Mouse (Mus musculus) forebrain, embryonic 13.5 days (tissue): ENCODE data around the gene Ms4a1. TPM values are rescaled to one million over a fixed set of nuclear protein-coding genes. Genes with fewer than 3 reads are reported as not detected.
"Not testable (repeated sequence)": the region's sequence is repeated elsewhere in the genome, so short reads cannot be mapped to it uniquely, and the experiment has no call there.

Source experiments
- ATAC-seq: fragments of 200-750 bp; cut with Nextera tagmentation; 2 replicates; pipeline ENCODE4 v1.8.0; 2017
- H3K27ac ChIP-seq: fragments of 300-500 bp; sonication (generic); 2 replicates; pipeline ENCODE4 v1.5.1; 2015; ENCODE audit warnings: inconsistent platforms, mild to moderate bottlenecking, moderate library complexity
- H3K27me3 ChIP-seq: fragments of 300-500 bp; sonication (generic); 2 replicates; pipeline ENCODE4 v1.6.1; 2015; ENCODE audit warnings: mild to moderate bottlenecking, inconsistent platforms
- H3K36me3 ChIP-seq: fragments of 300-500 bp; sonication (generic); 2 replicates; pipeline ENCODE4 v1.6.1; 2015; ENCODE audit warnings: mild to moderate bottlenecking, inconsistent platforms; ENCODE audit not compliant: poor library complexity, severe bottlenecking
- H3K4me1 ChIP-seq: fragments of 300-500 bp; sonication (generic); 2 replicates; pipeline ENCODE4 v1.6.1; 2015; ENCODE audit warnings: inconsistent platforms
- H3K4me2 ChIP-seq: fragments of 300-500 bp; sonication (generic); 2 replicates; pipeline ENCODE4 v1.6.1; 2015; ENCODE audit warnings: inconsistent platforms, mild to moderate bottlenecking, moderate library complexity
- H3K4me3 ChIP-seq: fragments of 300-500 bp; sonication (generic); 2 replicates; pipeline ENCODE4 v1.5.1; 2015; ENCODE audit warnings: mild to moderate bottlenecking, inconsistent platforms
- H3K9ac ChIP-seq: fragments of 300-500 bp; sonication (generic); 2 replicates; pipeline ENCODE4 v1.6.1; 2015; ENCODE audit warnings: mild to moderate bottlenecking, inconsistent platforms
- H3K9me3 ChIP-seq: fragments of 300-500 bp; sonication (generic); replicated peaks from 2 replicates; pipeline ENCODE4 v1.6.1; 2016; ENCODE audit warnings: inconsistent platforms
- WGBS: fragments of 180-500 bp; shearing (Covaris S2); methylation state at CpG from one replicate; pipeline ENCODE4 v1.1.7; 2015; 5-methylcytosine and 5-hydroxymethylcytosine counted together
- polyA plus RNA-seq: library from polyadenylated mRNA; unstranded; fragments of >200 nt; fragmentation: Nextera tagmentation; extraction: Ambion mirVana; gene quantifications from 2 replicates; pipeline ENCODE4 v1.2.1, GENCODE M21; 2015

The Ms4a1 gene
- polyA plus RNA-seq = not detected in 2 replicates

DNA sequence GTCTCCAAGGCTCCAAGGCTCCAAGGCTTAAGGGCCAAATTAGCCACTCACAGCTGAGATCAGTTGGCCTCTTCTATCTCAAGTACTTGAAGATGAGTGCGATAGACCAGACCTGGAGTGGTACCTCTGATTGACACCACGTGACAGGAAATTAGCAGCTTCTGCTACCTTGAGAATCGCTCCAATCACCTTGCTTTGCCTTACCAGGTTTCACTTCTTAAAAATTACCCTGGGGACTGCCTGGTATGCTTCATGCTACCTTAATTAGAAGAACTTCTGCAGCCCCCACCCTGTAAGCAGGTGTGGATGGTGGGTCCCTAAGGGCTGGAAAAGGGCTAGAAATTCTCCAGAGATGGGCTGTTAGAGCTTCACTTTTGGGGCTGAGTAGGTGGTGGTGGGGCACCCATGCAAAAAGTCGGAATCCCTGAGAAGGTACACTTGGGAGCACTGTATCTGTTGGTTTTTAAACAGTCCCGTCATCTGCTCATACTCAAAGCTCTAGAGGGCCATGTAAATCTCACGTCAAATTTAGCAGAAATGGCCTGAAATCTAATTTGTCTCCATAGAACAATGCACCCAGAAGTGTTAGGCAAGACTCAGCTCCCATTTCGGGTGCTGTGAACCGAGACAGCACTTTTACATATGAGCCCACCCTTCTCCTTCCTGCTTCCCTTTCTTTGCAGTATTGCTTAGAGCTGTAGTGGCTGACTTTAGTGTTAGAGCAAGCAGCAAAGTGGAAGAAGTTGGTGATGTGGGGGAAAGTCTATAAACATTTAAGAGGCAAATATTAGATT lies at the start of gene Ms4a1:
Gene Ms4a1, minus strand, starts transcription at position 190 of the 794 bp plus-strand sequence.
- Histone ChIP-seq H3K36me3 (no peaks in the 10 kb centered on the region), H3K27me3 (no peaks in the 10 kb centered on the region), H3K9me3 (no peaks in the 10 kb centered on the region), H3K9ac (no peak within 1 kb of the TSS), H3K4me1 (no peaks in the 10 kb centered on the region), H3K4me3 (no peak within 1 kb of the TSS), H3K4me2 (no peak within 1 kb of the TSS), H3K27ac (no peak within 1 kb of the TSS)
- 87% methylated on average over 8 of the region's 8 CpGs for WGBS
- no peak for ATAC-seq

- no peak within 1 kb of the TSS for H3K4me2 ChIP-seq
- H3K9ac ChIP-seq = no peak within 1 kb of the TSS
- no peak within 1 kb of the TSS for H3K4me3 ChIP-seq
- H3K27ac ChIP-seq = no peak within 1 kb of the TSS
- no peaks in the 10 kb centered on the region for H3K4me1 ChIP-seq
- 74% methylated on average over 1 of the region's 1 CpGs for WGBS
- no peak for ATAC-seq
- H3K9me3 ChIP-seq = no peaks in the 10 kb centered on the region; the same call in 1 of the 2 replicates
- no peaks in the 10 kb centered on the region for H3K27me3 ChIP-seq
- H3K36me3 ChIP-seq = no peaks in the 10 kb centered on the region
Observed at GRCm38 (mm10) chr19:11314354-11314753, 48.3 kb upstream of the Ms4a1 start, which contains the start of gene Ms4a14. Ms4a14 (minus strand) TSS chr19:11314454.

- H3K4me1 ChIP-seq = no peaks in the 10 kb centered on the region
- no peak overlapping the region for H3K9ac ChIP-seq
- no peak for ATAC-seq
- no peaks in the 10 kb centered on the region for H3K36me3 ChIP-seq
- H3K4me3 ChIP-seq = no peak overlapping the region
- no peak overlapping the region for H3K27ac ChIP-seq
- H3K27me3 ChIP-seq = no peaks in the 10 kb centered on the region
- H3K4me2 ChIP-seq = no peak overlapping the region
- no peaks in the 10 kb centered on the region for H3K9me3 ChIP-seq
Observed at GRCm38 (mm10) chr19:11308888-11309287, 42.8 kb upstream of the Ms4a1 start.

GRCm38 (mm10) chr19:11299529-11299928 lies 33.5 kb upstream of the Ms4a1 start:
- not testable (repeated sequence) for H3K4me2 ChIP-seq, ATAC-seq, H3K27ac ChIP-seq, H3K4me1 ChIP-seq, H3K9me3 ChIP-seq, H3K27me3 ChIP-seq, H3K36me3 ChIP-seq, H3K9ac ChIP-seq, H3K4me3 ChIP-seq
- WGBS = 34% methylated on average over 4 of the region's 4 CpGs

DNA sequence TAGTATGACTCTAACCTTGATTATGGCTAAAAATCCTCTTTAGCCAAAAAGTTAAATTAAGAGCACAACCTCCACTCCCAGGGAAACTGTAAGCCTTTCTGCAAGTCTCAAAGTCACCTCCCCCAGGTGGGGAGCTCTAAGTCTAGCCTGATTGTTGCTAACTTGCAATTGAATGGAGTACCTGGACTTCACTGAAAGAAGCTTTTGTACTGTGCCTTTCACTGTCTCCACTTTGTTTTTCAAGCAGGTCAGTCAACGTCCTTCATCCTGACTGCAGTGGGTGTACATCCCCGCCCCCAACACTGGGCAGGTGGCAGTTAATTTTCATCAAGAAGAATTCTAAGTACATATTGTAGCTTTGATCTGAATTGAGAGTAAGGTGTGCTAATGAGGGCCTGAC lies 32.9 kb upstream of the Ms4a1 start:
- Histone ChIP-seq H3K9me3 (no peaks in the 10 kb centered on the region), H3K36me3 (no peaks in the 10 kb centered on the region), H3K4me1 (no peaks in the 10 kb centered on the region), H3K4me2 (no peak overlapping the region), H3K4me3 (no peak overlapping the region), H3K27ac (no peak overlapping the region), H3K9ac (no peak overlapping the region), H3K27me3 (no peaks in the 10 kb centered on the region)
- ATAC-seq = no peak
- 28% methylated on average over 2 of the region's 2 CpGs for WGBS

GRCm38 (mm10) chr19:11293616-11294015 lies 27.6 kb upstream of the Ms4a1 start:
- H3K36me3 ChIP-seq, H3K27ac ChIP-seq, H3K9me3 ChIP-seq, ATAC-seq, H3K4me1 ChIP-seq, H3K27me3 ChIP-seq, H3K9ac ChIP-seq: not testable (repeated sequence)
- Histone ChIP-seq H3K4me3 (0 out of 2 replicates have a peak overlapping the region, but pooled peaks have one; percentile 34), H3K4me2 (peak overlapping the region; percentile 54)
- 4% methylated on average over 3 of the region's 3 CpGs for WGBS

GRCm38 (mm10) chr19:11292990-11293389 lies 26.9 kb upstream of the Ms4a1 start:
- 10% methylated on average over 12 of the region's 12 CpGs for WGBS
- Histone ChIP-seq H3K36me3 (no peaks in the 10 kb centered on the region), H3K4me3 (peak overlapping the region; percentile 34), H3K9ac (peak overlapping the region; percentile 35), H3K27ac (no peak overlapping the region), H3K9me3 (no peaks in the 10 kb centered on the region), H3K27me3 (no peaks in the 10 kb centered on the region), H3K4me2 (peak overlapping the region; percentile 54), H3K4me1 (no peaks in the 10 kb centered on the region)
- ATAC-seq = no peak

DNA sequence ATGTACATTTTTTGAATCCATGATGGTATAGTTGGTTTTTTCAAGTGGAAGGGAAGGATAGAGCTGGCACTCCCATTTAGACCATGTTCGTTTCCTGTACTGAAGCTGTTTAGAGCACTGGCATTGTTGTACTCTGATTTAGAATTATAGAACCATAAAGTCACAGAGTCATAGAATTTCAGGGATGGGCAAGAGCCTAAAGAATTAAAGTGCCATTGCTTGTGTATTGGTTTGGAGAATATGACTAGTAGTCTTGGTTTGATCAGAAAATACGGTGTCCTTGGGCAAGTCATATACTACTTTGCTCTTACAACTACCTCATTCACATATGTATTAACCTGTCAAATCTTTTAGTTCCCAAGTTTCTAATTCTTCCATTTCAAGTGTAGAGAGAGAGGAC lies 17.7 kb upstream of the Ms4a1 start, which contains the start of gene Ms4a5:
Gene Ms4a5, minus strand, starts transcription at position 101 of the 400 bp plus-strand sequence.
- no peak within 1 kb of the TSS for H3K4me3 ChIP-seq
- no peaks in the 10 kb centered on the region for H3K36me3 ChIP-seq
- no peaks in the 10 kb centered on the region for H3K4me1 ChIP-seq
- H3K4me2 ChIP-seq = no peak within 1 kb of the TSS
- ATAC-seq = no peak
- 93% methylated on average over 2 of the region's 2 CpGs for WGBS
- no peak within 1 kb of the TSS for H3K27ac ChIP-seq
- no peaks in the 10 kb centered on the region for H3K9me3 ChIP-seq
- no peaks in the 10 kb centered on the region for H3K27me3 ChIP-seq
- no peak within 1 kb of the TSS for H3K9ac ChIP-seq

DNA sequence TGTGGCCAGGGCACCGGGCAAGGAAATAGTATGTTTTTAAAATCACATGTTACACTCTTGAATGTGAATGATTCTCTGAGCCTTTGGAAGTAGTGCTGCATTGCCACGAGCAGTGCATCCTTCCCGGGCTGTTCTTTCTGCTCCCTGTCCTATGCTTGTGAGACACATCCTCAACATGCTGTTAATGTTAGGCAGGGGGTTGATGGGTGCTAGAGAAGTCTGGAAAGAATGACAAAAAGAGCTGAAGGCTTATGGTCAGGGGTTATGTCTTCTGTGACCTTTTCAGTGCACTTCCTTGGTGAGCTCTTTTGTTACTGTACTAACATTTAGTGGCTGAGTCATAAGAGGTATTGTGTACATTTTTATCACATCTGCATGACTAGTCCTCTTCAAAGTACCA lies 14.2 kb upstream of the Ms4a1 start:
- no peak overlapping the region for H3K27ac ChIP-seq
- 88% methylated on average over 3 of the region's 3 CpGs for WGBS
- no peak for ATAC-seq
- no peaks in the 10 kb centered on the region for H3K36me3 ChIP-seq
- no peak overlapping the region for H3K9ac ChIP-seq
- H3K9me3 ChIP-seq = no peaks in the 10 kb centered on the region
- no peaks in the 10 kb centered on the region for H3K27me3 ChIP-seq
- H3K4me2 ChIP-seq = no peak overlapping the region
- no peaks in the 10 kb centered on the region for H3K4me1 ChIP-seq
- no peak overlapping the region for H3K4me3 ChIP-seq

GRCm38 (mm10) chr19:11276431-11276830 lies 10.4 kb upstream of the Ms4a1 start:
- Histone ChIP-seq H3K36me3 (no peaks in the 10 kb centered on the region), H3K27ac (no peak overlapping the region), H3K4me3 (no peak overlapping the region), H3K9me3 (no peaks in the 10 kb centered on the region), H3K4me1 (no peaks in the 10 kb centered on the region), H3K27me3 (no peaks in the 10 kb centered on the region), H3K9ac (no peak overlapping the region), H3K4me2 (no peak overlapping the region)
- 75% methylated on average over 5 of the region's 5 CpGs for WGBS
- ATAC-seq = no peak

DNA sequence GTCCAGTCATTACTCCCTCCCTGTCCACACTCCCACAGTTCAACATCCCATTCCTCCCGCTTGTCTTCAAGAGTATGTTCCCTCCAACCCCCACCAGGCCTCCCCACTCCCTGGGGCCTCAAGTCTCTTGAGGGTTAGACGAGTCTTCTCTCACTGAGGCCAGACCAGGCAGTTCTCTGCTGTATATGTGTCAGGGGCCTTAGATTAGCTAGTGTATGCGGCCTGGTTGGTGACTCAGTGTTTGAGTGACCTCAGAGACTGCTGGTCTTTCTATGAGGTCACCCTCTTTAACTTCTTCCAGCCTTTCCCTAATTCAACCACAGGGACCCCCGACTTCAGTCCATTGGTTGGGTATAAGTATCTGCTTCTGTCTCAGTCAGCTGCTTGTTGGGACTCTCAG lies 915 bp upstream of the Ms4a1 start:
- H3K27ac ChIP-seq = no peak overlapping the region
- WGBS = 87% methylated on average over 4 of the region's 4 CpGs
- no peak overlapping the region for H3K9ac ChIP-seq
- H3K4me2 ChIP-seq = no peak overlapping the region
- ATAC-seq = no peak
- no peaks in the 10 kb centered on the region for H3K9me3 ChIP-seq
- no peaks in the 10 kb centered on the region for H3K36me3 ChIP-seq
- H3K4me3 ChIP-seq = no peak overlapping the region
- H3K4me1 ChIP-seq = no peaks in the 10 kb centered on the region
- no peaks in the 10 kb centered on the region for H3K27me3 ChIP-seq

GRCm38 (mm10) chr19:11264602-11265185 lies 1.3 kb downstream of the Ms4a1 start:
- Histone ChIP-seq H3K4me1 (no peaks in the 10 kb centered on the region), H3K9me3 (no peaks in the 10 kb centered on the region), H3K36me3 (no peaks in the 10 kb centered on the region), H3K27me3 (no peaks in the 10 kb centered on the region), H3K4me2 (no peak overlapping the region), H3K4me3 (no peak overlapping the region), H3K9ac (no peak overlapping the region), H3K27ac (no peak overlapping the region)
- 87% methylated on average over 9 of the region's 9 CpGs for WGBS
- no peak for ATAC-seq
